In the genomic region with DNA sequence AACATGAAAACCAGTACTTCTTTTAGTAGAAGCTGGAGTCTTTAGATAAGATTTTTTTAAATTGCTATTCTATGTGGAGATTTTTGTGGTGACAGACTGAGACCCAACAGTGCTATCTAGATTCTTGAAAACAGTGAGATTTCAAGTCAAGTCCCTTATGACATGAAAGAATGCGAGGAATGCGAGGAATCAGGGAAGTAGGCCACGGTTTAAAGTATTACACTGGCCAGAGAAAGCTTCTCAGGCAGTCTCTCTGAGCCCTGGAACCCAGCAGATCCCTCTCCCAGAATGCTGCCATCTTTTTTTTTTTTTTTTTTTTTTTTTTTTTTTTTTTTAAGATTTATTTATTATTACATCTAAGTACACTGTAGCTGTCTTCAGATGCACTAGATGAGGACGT, we compare ENCODE assay signal across 11 mouse cellular contexts.
A peak's percentile ranks its signal among the peaks of the same experiment; 100 is the strongest.
DNase-seq lines count a peak whose midpoint lies in the region.
"Had no signal": no experiment of that assay in that cellular context is flagged by ENCODE, and none has a peak within 500 bp of the region (broad histone marks: within the 10 kb centered on the region; RNA-seq: fewer than 3 reads in every experiment).

No protein-coding gene starts in this region.

- peak; percentile 13 for DNase-seq in kidney, adult 9 months
- no peak for DNase-seq in kidney, adult 18-20 months
- DNase-seq in lung, postnatal 10 days, result peak; percentile 18
- DNase-seq in lung, postnatal 25 days (ENCODE audit: low spot score), result no peak
- peak; percentile 51 for DNase-seq in embryo, embryonic 10.5 days (ENCODE audit: low spot score)
- DNase-seq in yolk sac, embryonic 10.5 days (ENCODE audit: low spot score), result peak; percentile 36
- no peak for DNase-seq in cerebellum, adult 9-10 months
- no peak for DNase-seq in ovary, postnatal 10 days (ENCODE audit: low spot score)
- DNase-seq: adrenal gland, postnatal 14 days; cerebellum, adult 9-11 months; heart, postnatal 14 days had no signal

Comparison
In these comparisons a context has a peak if more than half of its experiments do, and no peak if none do; other contexts are left out.
1. DNase-seq: peak in kidney, adult 9 months (single experiment), lung, postnatal 10 days (single experiment), embryo, embryonic 10.5 days (single experiment) and yolk sac, embryonic 10.5 days (single experiment); none in kidney, adult 18-20 months (single experiment), lung, postnatal 25 days (single experiment), cerebellum, adult 9-10 months (single experiment) and ovary, postnatal 10 days (single experiment).